Mouse (Mus musculus) skeletal muscle tissue, adult 2 months (tissue): ENCODE data around the gene Met.

Experiments used
- DNase-seq: peaks from one replicate; pipeline ENCODE4 v3.0.0-alpha.2; 2012; ENCODE audit warnings: low read depth, low spot score

The Met gene

DNA sequence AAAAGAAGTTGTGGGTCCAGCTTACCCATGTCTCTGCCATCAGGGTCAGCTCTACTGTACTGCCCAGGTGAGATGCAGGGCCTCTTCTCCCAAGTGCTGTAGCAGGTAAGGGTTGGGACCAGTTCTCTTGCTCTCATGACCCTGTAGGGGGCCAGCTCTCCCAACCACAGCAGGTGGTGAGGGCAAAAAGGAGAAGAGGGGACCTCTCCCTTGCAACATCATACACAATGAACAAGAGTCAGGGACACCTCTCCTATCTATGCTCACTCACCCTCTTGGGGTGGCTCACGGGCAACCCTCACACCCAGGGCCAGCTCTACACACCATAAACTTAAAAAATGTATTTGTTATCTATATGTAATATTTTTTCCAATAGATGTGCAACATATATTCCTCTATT is 143.3 kb downstream of the Met start:
- DNase-seq, result no peak

DNA sequence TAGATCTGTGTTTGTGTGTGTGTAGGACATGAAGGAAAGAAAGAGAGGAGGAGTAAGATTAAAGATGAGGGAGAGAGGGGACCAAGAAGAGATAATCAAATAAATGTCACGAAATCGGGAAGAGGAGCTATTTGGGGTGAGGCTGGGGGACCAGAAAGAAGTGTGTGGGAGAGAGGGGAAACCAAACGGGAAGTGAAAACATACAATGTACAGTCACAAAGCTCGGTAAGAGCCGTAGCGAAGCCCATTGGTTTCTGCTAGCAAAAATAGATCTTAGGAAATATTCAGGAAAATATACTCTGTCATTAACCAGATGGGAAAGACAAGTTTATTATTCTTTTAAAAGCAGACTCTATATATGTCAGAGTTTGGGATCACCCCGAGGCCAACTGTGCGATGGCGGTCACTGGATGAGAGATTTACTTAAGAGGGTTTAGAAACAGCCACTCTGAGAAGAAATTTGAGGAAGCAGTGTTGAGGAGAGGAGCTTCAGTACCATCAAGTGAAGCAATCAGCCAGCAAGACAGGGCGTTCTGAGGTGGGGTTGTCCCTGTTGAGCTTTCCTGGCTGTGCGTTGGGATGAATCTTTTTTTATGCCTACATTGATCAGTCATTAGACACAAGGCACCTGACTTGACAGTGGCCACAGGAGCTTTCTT is 147.9 kb downstream of the Met start:
- no peak for DNase-seq

DNA sequence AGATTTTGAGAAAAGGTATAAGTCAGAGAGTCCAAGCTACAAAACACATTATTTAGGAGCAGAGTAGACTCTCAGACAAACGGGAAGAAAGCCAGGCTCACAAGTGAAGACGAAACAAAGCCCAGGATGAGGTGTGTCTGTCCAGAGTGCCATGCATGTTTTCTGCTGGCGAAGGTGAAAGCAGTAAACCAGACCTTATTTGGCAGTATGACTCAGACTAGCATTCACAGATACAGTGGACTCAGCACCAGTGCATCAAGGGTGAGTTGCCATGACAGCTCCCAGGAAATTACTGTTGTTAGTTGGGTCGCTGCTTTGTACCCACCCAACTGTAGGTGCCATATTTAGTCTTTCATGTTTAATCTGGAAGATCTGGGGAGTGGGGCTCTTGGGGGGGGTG is 149.1 kb downstream of the Met start:
- DNase-seq, result no peak

DNA sequence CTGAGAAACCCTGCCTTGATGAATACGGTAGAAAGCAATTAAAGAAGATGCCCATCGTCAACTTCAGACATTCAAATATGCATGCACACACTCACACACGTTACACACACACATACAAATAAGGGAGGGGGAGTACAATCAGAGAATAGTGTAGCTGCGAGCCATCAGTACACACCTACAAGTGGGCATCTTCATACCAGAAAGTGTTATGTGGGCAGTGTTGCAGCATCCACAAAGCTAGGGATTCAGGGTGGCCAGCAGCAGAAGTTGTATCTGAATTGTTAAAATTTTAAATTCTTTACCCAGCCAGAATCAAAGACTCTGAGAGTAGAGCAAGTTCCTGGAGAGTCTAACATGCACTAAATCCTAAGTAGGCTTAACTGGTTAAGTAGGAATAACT is 157.2 kb downstream of the Met start:
- DNase-seq, result no peak

DNA sequence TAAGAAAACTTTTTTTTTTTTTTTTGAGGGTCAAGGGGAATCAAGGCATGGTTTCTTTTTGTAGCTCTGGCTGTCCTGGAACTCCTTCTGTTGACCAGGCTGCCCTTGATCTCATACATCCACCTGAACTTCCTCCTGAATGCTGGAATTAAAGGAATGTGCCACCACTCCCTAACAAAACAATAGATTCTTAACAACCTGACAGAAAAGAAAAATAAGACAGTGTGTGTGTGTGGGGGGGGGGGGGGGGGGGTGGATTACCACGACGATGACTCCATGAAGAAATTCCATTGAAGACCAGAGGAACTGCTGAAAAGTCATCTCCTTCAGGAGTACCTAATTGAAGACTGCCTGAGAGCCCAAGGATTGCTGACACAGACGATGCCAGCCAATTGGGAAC is 157.8 kb downstream of the Met start:
- DNase-seq, result no peak
